Mouse (Mus musculus) testis, adult 2 months (tissue): ENCODE measurements at regions not wholly inside any gene's neighbourhood (a gene's known extent, or its start where the extent isn't known, plus 50 kb on each side); places are given as distances from the start of the nearest gene placed in this dataset.

Experiments used
- CTCF ChIP-seq: fragments of 200-500 bp; IDR thresholded peaks from 2 replicates; pipeline ENCODE4 v1.5.1; 2012; ENCODE audit warnings: low read depth, mild to moderate bottlenecking, inconsistent platforms, low read length, moderate library complexity; ENCODE audit not compliant: control insufficient read depth, insufficient read depth, insufficient replicate concordance
- POLR2A ChIP-seq: fragments of 200-500 bp; IDR thresholded peaks from 2 replicates; pipeline ENCODE4 v1.6.1; 2012; ENCODE audit warnings: low read depth, mild to moderate bottlenecking, inconsistent platforms, low read length, moderate library complexity; ENCODE audit not compliant: control insufficient read depth

DNA sequence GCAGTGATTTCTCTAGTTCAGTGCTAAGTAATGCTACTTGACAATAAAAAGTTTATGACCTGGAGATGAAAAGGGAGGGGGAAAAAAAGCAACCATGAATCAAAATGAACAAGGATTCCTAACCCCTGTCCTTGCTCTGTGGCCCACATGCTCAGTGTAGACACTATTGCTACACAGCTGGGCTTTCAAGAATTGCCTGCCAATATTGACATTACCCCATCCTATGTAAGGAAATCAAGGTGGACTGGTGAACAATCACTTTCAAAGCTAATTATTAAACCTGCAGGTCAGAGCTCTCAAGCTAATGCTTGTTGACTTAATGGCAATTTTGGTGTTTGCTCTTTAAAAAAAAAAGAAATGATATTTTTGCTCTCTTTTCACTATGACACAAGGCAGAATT lies 491.8 kb downstream of the Bcl11a start:
- TF ChIP-seq POLR2A (no peak), CTCF (no peak)
